Mouse (Mus musculus): ENCODE measurements around the gene Vmn1r65.
"Not testable (repeated sequence)": the region's sequence is repeated elsewhere in the genome, so short reads cannot be mapped to it uniquely, and the experiment has no call there.

The Vmn1r65 gene

GRCm38 (mm10) chr7:6010910-6011309 is at the start of gene Vmn1r65:
Gene Vmn1r65, minus strand, starts transcription at chr7:6011010.
- no peak for DNase-seq (ENCODE audit: low spot score in 2 of 2)

GRCm38 (mm10) chr7:6044861-6045260 is 34.1 kb upstream of the Vmn1r65 start, which contains the start of gene Nlrp4c:
Gene Nlrp4c, plus strand, starts transcription at chr7:6045161.
- no peak for DNase-seq (ENCODE audit: low spot score in 2 of 2)

- DNase-seq (ENCODE audit: low spot score in 2 of 2): not testable (repeated sequence)
Measured at GRCm38 (mm10) chr7:5982426-5982825, 28.4 kb downstream of the Vmn1r65 start.

- not testable (repeated sequence) for DNase-seq (ENCODE audit: low spot score in 2 of 2)
Measured at GRCm38 (mm10) chr7:5972546-5972945, 38.3 kb downstream of the Vmn1r65 start.

Data from right cerebral cortex, postnatal 10 days (tissue).